Mouse (Mus musculus): ENCODE results near the gene Obp2b. TPM values are rescaled to one million over a fixed set of nuclear protein-coding genes. Genes with fewer than 3 reads are reported as not detected.
A peak's percentile ranks its signal among the peaks of the same experiment; 100 is the strongest.

The Obp2b gene
- polyA plus RNA-seq, 2 experiments, result not detected

GRCm38 (mm10) chr2:25789092-25789491 is 52.3 kb downstream of the Obp2b start:
- Histone ChIP-seq H3K4me1 (replicated peaks; ENCODE audit: control insufficient read depth in 2 of 2, insufficient read depth in 2 of 2, low read length in 1 of 2) (peaks cover 16 to 33% of the 10 kb centered on the region in 2 experiments), H3K9ac (replicated peaks) (no peak overlapping the region; the same call in 1 of the 2 replicates), H3K27me3 (ENCODE audit: control insufficient read depth, insufficient read depth, low read length) (no peaks in the 10 kb centered on the region), H3K4me2 (ENCODE audit: low read depth) (peak overlapping the region; percentile 7), H3K36me3 (replicated peaks; ENCODE audit: control insufficient read depth, insufficient read depth, low read depth) (no peaks in the 10 kb centered on the region), H3K27ac (peak overlapping the region; percentile 47), H3K9me3 (ENCODE audit: control insufficient read depth, low read length) (no peaks in the 10 kb centered on the region), H3K4me3 (ENCODE audit: insufficient read depth in 1 of 2, low read depth in 2 of 2, low read length in 2 of 2) (no peak overlapping the region)
- ATAC-seq (ENCODE audit: insufficient read depth) (peak; percentile 91), DNase-seq (ENCODE audit: low read depth in 3 of 3, low spot score in 3 of 3) (peak; percentile 36 to 48 (median 42))
- peak; percentile 66 for TF ChIP-seq EP300 (IDR thresholded peaks at IDR 0.05; ENCODE audit: low read depth)
- TF ChIP-seq CTCF (IDR thresholded peaks at IDR 0.05; ENCODE audit: low read depth), result no peak
- 20% methylated on average over 3 of the region's 3 CpGs for WGBS (ENCODE audit: insufficient replicate concordance)

Other genes starting within 250 kb of the Obp2b start
- gene Lcn12, start 243.1 kb upstream of the Obp2b start, polyA plus RNA-seq (2012; rRNA removed), result not detected in 2 replicates
- gene Lcn12, start 243.1 kb upstream of the Obp2b start, polyA plus RNA-seq (2014; fragmentation: Nextera tagmentation; extraction: Ambion mirVana), result not detected in 2 replicates
- 6.2 and 8.1 TPM in 2 replicates for gene Fbxw5, start 236.3 kb upstream of the Obp2b start, polyA plus RNA-seq (2012; rRNA removed)
- 18.3 and 20.4 TPM in 2 replicates for gene Fbxw5, start 236.3 kb upstream of the Obp2b start, polyA plus RNA-seq (2014; fragmentation: Nextera tagmentation; extraction: Ambion mirVana)
- gene C8g, start 235.3 kb upstream of the Obp2b start, polyA plus RNA-seq (2012; rRNA removed), result 26.7 and 31.2 TPM in 2 replicates
- gene C8g, start 235.3 kb upstream of the Obp2b start, polyA plus RNA-seq (2014; fragmentation: Nextera tagmentation; extraction: Ambion mirVana), result 53.1 and 57.9 TPM in 2 replicates
- gene Traf2, start 190.1 kb upstream of the Obp2b start, polyA plus RNA-seq (2012; rRNA removed), result 5.2 and 5.9 TPM in 2 replicates
- gene Traf2, start 190.1 kb upstream of the Obp2b start, polyA plus RNA-seq (2014; fragmentation: Nextera tagmentation; extraction: Ambion mirVana), result 12.3 and 14.4 TPM in 2 replicates
- gene Edf1, start 179.2 kb upstream of the Obp2b start, polyA plus RNA-seq (2012; rRNA removed), result 86.5 and 104 TPM in 2 replicates
- gene Edf1, start 179.2 kb upstream of the Obp2b start, polyA plus RNA-seq (2014; fragmentation: Nextera tagmentation; extraction: Ambion mirVana), result 192 and 203 TPM in 2 replicates
- 1.6 and 9.7 TPM in 2 replicates for gene Mamdc4, start 162.2 kb upstream of the Obp2b start, polyA plus RNA-seq (2012; rRNA removed)
- gene Mamdc4, start 162.2 kb upstream of the Obp2b start, polyA plus RNA-seq (2014; fragmentation: Nextera tagmentation; extraction: Ambion mirVana), result 0.18 and 0.25 TPM in 2 replicates
- gene Phpt1, start 161.8 kb upstream of the Obp2b start, polyA plus RNA-seq (2012; rRNA removed), result 29.5 and 31.4 TPM in 2 replicates
- gene Phpt1, start 161.8 kb upstream of the Obp2b start, polyA plus RNA-seq (2014; fragmentation: Nextera tagmentation; extraction: Ambion mirVana), result 44.9 and 46.5 TPM in 2 replicates
- 0.07 and 0.11 TPM in 2 replicates for gene Ajm1, start 155.3 kb upstream of the Obp2b start, polyA plus RNA-seq (2012; rRNA removed)
- gene Ajm1, start 155.3 kb upstream of the Obp2b start, polyA plus RNA-seq (2014; fragmentation: Nextera tagmentation; extraction: Ambion mirVana), result not detected in 2 replicates
- gene Rabl6, start 128.5 kb upstream of the Obp2b start, polyA plus RNA-seq (2012; rRNA removed), result 19.0 and 21.5 TPM in 2 replicates
- gene Rabl6, start 128.5 kb upstream of the Obp2b start, polyA plus RNA-seq (2014; fragmentation: Nextera tagmentation; extraction: Ambion mirVana), result 18.6 and 19.7 TPM in 2 replicates
- not detected in 2 replicates for gene Ccdc183, start 119.3 kb upstream of the Obp2b start, polyA plus RNA-seq (2012; rRNA removed)
- gene Ccdc183, start 119.3 kb upstream of the Obp2b start, polyA plus RNA-seq (2014; fragmentation: Nextera tagmentation; extraction: Ambion mirVana), result 0.08 TPM in 1 of 2 replicates, not detected in the other
- 5.9 and 9.8 TPM in 2 replicates for gene Tmem141, start 115.0 kb upstream of the Obp2b start, polyA plus RNA-seq (2012; rRNA removed)
- gene Tmem141, start 115.0 kb upstream of the Obp2b start, polyA plus RNA-seq (2014; fragmentation: Nextera tagmentation; extraction: Ambion mirVana), result 9.3 and 9.4 TPM in 2 replicates
- gene Fcna, start 109.0 kb upstream of the Obp2b start, polyA plus RNA-seq (2012; rRNA removed), result 23.4 and 27.6 TPM in 2 replicates
- gene Fcna, start 109.0 kb upstream of the Obp2b start, polyA plus RNA-seq (2014; fragmentation: Nextera tagmentation; extraction: Ambion mirVana), result 41.5 and 47.1 TPM in 2 replicates
- gene Lcn8, start 83.9 kb upstream of the Obp2b start, polyA plus RNA-seq (2012; rRNA removed), result not detected in 2 replicates
- gene Lcn8, start 83.9 kb upstream of the Obp2b start, polyA plus RNA-seq (2014; fragmentation: Nextera tagmentation; extraction: Ambion mirVana), result not detected in 2 replicates
- gene Lcn5, start 79.1 kb upstream of the Obp2b start, polyA plus RNA-seq (2012; rRNA removed), result not detected in 2 replicates
- not detected in 2 replicates for gene Lcn5, start 79.1 kb upstream of the Obp2b start, polyA plus RNA-seq (2014; fragmentation: Nextera tagmentation; extraction: Ambion mirVana)
- not detected in 2 replicates for gene Lcn6, start 60.2 kb upstream of the Obp2b start, polyA plus RNA-seq (2012; rRNA removed)
- gene Lcn6, start 60.2 kb upstream of the Obp2b start, polyA plus RNA-seq (2014; fragmentation: Nextera tagmentation; extraction: Ambion mirVana), result not detected in 2 replicates
- gene Lcn10, start 54.3 kb upstream of the Obp2b start, polyA plus RNA-seq (2012; rRNA removed), result not detected in 2 replicates
- gene Lcn10, start 54.3 kb upstream of the Obp2b start, polyA plus RNA-seq (2014; fragmentation: Nextera tagmentation; extraction: Ambion mirVana), result not detected in 2 replicates
- not detected in 2 replicates for gene Obp2a, start 37.0 kb upstream of the Obp2b start, polyA plus RNA-seq (2012; rRNA removed)
- not detected in 2 replicates for gene Obp2a, start 37.0 kb upstream of the Obp2b start, polyA plus RNA-seq (2014; fragmentation: Nextera tagmentation; extraction: Ambion mirVana)
- 3.9 and 5.9 TPM in 2 replicates for gene Bmyc, start 30.3 kb upstream of the Obp2b start, polyA plus RNA-seq (2012; rRNA removed)
- gene Bmyc, start 30.3 kb upstream of the Obp2b start, polyA plus RNA-seq (2014; fragmentation: Nextera tagmentation; extraction: Ambion mirVana), result 7.3 and 7.4 TPM in 2 replicates
- not detected in 2 replicates for gene Lcn3, start 28.6 kb downstream of the Obp2b start, polyA plus RNA-seq (2012; rRNA removed)
- not detected in 2 replicates for gene Lcn3, start 28.6 kb downstream of the Obp2b start, polyA plus RNA-seq (2014; fragmentation: Nextera tagmentation; extraction: Ambion mirVana)
- not detected in 2 replicates for gene Lcn11, start 40.0 kb downstream of the Obp2b start, polyA plus RNA-seq (2012; rRNA removed)
- not detected in 2 replicates for gene Lcn11, start 40.0 kb downstream of the Obp2b start, polyA plus RNA-seq (2014; fragmentation: Nextera tagmentation; extraction: Ambion mirVana)
- gene Gm13539, start 45.2 kb downstream of the Obp2b start, polyA plus RNA-seq (2012; rRNA removed), result not detected in 2 replicates
- not detected in 2 replicates for gene Gm13539, start 45.2 kb downstream of the Obp2b start, polyA plus RNA-seq (2014; fragmentation: Nextera tagmentation; extraction: Ambion mirVana)
- gene Glt6d1, start 78.8 kb downstream of the Obp2b start, polyA plus RNA-seq (2012; rRNA removed), result not detected in 2 replicates
- gene Glt6d1, start 78.8 kb downstream of the Obp2b start, polyA plus RNA-seq (2014; fragmentation: Nextera tagmentation; extraction: Ambion mirVana), result not detected in 2 replicates
- gene Lcn9, start 86.1 kb downstream of the Obp2b start, polyA plus RNA-seq (2012; rRNA removed), result not detected in 2 replicates
- not detected in 2 replicates for gene Lcn9, start 86.1 kb downstream of the Obp2b start, polyA plus RNA-seq (2014; fragmentation: Nextera tagmentation; extraction: Ambion mirVana)
- gene Sohlh1, start 110.2 kb downstream of the Obp2b start, polyA plus RNA-seq (2012; rRNA removed), result not detected in 2 replicates
- not detected in 2 replicates for gene Sohlh1, start 110.2 kb downstream of the Obp2b start, polyA plus RNA-seq (2014; fragmentation: Nextera tagmentation; extraction: Ambion mirVana)
- gene Kcnt1, start 126.7 kb downstream of the Obp2b start, polyA plus RNA-seq (2012; rRNA removed), result 0.08 and 0.09 TPM in 2 replicates
- not detected in 2 replicates for gene Kcnt1, start 126.7 kb downstream of the Obp2b start, polyA plus RNA-seq (2014; fragmentation: Nextera tagmentation; extraction: Ambion mirVana)
- gene Camsap1, start 246.3 kb downstream of the Obp2b start, polyA plus RNA-seq (2012; rRNA removed), result 2.3 and 2.8 TPM in 2 replicates
- gene Camsap1, start 246.3 kb downstream of the Obp2b start, polyA plus RNA-seq (2014; fragmentation: Nextera tagmentation; extraction: Ambion mirVana), result 4.7 and 6.6 TPM in 2 replicates